Mouse (Mus musculus) frontal cortex, adult (tissue): ENCODE measurements at regions not wholly inside any gene's neighbourhood (a gene's known extent, or its start where the extent isn't known, plus 50 kb on each side); places are given as distances from the start of the nearest gene placed in this dataset.

Experiments used
- ATAC-seq: cut with Nextera tagmentation; 2 replicates; pipeline ENCODE4 v1.9.2; 2017; ENCODE audit warnings: mild to moderate bottlenecking, moderate library complexity, mixed read lengths; ENCODE audit not compliant: low TSS enrichment

- peak; percentile 57; the same call in 1 of the 2 replicates for ATAC-seq
Observed at GRCm38 (mm10) chr7:143951172-143951571, 50.6 kb upstream of the Shank2 start.
